Mouse (Mus musculus) retina, postnatal 7 days (tissue): ENCODE results near the gene Syngap1.
"Not testable (repeated sequence)": the region's sequence is repeated elsewhere in the genome, so short reads cannot be mapped to it uniquely, and the experiment has no call there.

Experiments used
- DNase-seq: peaks from one replicate; pipeline ENCODE4 v3.0.0-alpha.2; 2012; ENCODE audit warnings: low read depth, low spot score

Gene Syngap1

DNA sequence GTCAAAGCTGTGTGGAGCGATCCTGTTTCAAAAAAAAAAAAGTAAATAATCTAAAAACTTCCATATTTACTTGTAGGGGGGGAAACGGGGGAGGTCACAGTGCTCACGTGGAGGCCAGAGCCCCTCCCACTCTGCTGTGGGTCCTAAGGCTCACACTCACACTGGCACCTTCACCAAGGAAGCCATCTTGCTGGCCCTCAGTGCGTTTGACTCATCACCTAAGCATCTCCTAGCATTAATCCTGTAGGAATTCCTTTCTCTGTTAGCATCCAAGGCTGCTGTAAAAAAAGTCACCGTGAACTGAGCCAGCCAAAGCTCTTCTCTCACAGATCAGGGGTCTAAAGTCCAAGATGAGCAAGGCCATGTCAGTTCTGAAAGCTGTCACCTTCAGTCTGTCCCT, 15.3 kb downstream of the Syngap1 start:
- DNase-seq = no peak

DNA sequence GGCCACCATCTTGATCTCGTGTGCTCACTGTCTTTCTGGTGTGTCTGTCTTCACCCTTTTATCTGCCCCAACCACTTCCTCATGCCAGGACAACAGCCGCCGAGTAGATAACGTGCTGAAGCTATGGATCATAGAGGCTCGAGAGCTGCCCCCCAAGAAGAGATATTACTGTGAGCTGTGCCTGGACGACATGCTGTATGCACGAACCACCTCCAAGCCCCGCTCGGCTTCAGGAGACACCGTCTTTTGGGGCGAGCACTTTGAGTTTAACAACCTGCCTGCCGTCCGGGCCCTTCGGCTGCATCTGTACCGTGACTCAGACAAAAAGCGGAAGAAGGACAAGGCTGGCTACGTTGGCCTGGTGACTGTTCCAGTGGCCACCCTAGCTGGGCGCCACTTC, 15.8 kb downstream of the Syngap1 start:
- no peak for DNase-seq

DNA sequence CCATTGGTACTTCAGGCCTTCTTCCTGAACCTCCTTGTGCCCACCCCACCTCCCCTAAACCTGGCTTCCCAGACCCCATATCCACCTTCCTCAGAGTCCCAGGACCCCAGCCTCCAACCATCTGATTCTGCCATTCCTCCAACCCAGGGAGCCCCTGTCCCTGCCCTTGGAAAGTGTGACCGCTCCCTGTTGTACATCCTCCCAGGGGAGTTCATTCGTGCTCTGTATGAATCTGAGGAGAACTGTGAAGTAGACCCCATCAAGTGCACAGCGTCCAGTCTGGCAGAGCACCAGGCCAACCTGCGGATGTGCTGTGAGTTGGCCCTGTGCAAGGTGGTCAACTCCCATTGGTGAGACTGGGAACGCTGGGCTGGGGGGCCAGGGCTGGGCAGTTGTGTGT, 16.8 kb downstream of the Syngap1 start:
- no peak for DNase-seq

DNA sequence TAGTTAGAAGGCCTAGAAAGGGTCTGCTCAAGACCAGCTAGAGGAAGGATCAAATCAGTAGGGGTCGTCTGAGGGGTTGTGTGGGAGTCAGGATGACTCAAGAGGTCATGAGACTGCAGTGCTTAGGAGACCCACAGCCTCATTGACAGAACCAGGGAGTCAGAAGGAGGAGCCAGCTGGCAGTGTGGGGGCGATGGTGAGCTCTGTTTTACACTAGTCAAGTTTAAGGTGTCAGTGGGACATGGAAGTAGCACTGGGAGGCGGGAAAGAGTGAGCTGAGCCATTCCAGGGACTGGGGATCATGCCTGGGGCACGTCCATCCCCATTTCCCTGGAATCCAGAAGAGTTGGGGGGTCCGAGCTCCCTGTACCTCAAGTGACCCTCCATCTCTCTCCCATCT, 17.8 kb downstream of the Syngap1 start:
- DNase-seq = no peak

DNA sequence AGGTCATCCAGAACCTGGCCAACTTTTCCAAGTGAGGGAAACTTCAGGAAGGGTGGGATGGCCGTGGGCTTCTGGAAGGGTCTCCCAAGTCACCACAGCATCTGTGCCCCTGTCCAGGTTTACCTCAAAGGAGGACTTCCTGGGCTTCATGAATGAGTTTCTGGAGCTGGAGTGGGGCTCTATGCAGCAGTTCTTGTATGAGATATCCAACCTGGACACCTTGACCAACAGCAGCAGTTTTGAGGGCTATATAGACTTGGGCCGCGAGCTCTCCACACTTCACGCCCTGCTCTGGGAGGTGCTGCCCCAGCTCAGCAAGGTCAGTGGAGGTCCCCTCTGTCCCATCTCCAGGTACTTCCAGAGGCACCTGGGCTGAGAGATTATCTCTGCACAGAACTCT, 18.8 kb downstream of the Syngap1 start:
- no peak for DNase-seq

DNA sequence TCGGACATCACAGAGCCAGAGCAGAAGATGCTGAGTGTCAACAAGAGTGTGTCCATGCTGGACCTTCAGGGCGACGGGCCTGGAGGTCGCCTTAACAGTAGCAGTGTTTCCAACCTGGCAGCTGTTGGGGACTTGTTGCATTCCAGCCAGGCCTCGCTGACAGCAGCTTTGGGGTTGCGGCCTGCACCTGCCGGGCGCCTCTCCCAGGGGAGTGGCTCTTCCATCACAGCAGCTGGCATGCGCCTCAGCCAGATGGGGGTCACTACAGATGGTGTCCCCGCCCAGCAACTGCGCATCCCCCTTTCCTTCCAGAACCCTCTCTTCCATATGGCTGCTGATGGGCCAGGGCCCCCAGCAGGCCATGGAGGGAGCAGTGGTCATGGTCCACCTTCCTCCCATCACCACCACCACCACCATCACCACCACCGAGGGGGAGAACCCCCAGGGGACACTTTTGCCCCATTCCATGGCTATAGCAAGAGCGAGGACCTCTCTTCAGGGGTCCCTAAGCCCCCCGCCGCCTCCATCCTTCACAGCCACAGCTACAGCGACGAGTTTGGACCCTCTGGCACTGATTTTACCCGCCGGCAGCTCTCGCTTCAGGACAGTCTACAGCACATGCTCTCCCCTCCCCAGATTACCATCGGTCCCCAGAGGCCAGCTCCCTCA, 20.7 kb downstream of the Syngap1 start:
- no peak for DNase-seq

DNA sequence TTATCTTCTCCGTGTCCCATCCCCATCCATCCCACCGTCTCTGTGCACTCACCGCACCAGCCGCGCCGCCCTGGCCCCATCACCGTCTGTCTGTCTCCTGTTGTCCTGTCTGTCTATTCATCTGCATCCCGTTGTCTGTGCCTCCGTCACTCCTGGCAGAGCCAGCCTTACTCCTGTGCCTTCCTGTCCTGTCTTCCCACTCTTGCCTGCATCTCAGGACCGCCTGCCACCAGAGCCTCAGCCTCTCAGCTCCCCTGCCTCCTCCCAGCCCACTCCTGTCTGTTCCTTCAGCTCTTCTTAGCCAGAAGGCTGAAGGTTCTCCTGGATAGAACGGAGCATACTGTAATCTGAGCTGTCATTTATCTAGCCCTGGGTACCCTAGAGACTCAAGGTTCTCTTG, 25.9 kb downstream of the Syngap1 start:
- no peak for DNase-seq

DNA sequence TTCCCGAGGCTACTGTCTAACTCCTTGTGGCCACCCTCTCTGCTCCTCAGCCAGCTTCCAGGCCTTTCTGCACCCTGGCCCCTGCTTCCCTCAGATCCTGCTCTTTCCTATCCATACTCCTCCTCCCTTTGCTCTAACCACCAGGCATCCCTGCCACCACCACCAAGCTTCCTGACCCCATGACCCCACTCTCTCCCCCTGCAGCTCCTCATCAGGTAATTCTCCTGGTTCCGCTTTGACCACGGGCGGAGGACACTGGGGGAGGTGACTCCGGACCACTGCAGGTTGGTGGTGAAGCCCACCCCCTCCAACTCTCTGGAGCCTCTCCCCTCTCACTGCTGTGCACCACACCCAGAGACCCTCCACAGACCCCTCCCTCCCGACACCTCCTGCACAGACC, 26.4 kb downstream of the Syngap1 start:
- DNase-seq = no peak

DNA sequence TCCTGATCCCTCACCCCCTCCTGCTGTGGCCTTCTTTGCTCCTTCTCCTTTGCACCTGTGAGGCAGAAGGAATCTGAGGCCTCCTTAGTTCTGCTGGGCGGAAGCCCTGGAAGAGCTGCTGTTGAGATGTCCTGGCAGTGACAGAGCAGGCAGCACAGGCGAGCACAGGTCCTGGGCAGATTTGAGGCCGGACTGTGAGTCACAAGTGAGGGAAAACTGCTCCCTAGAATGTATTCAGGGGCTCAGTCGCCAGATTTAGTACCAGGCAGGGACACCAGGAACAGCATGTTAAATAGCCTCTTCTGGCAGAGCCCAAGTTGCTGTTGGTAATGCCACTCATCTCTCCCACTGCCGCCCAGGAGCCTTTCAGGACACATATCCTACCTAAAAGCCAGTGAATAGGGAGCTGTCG, 27.2 kb downstream of the Syngap1 start:
- no peak for DNase-seq

DNA sequence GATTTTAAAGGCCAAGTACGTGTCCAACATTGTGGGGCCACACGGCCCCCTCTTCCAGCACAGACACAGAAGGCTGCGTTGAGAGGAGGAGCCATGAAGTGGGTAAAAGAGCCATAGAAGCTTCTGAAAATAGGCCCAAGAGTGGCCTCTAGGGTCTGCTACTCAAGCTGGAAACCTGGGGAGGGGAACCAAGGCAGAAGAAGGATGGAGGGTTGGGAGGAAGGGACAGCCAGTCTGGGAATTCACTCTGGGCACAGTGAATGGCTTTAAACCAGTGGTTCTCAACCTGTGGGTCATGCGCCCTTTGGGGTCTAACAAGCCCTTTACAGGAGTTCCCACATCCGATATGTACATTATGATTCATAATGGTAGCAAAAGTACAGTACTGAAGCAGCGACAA, 28.2 kb downstream of the Syngap1 start:
- DNase-seq = no peak

DNA sequence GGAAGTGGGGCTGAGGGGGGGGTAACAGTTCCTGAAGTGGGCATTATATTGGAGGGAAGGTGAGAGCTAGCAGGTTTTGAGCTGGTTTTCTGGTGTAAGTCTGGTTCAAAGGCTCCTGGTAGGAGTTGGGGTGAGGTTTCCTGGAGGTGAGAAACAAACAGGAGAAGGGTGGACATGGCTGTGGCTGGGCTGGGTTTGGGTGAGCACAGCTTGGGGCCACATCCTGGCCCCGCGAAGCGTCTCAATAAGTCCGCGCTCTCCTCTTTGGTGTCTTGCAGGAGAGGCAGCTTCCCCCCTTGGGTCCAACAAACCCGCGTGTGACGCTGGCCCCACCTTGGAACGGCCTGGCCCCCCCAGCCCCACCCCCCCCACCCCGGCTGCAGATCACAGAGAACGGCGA, 29.2 kb downstream of the Syngap1 start:
- DNase-seq = no peak

DNA sequence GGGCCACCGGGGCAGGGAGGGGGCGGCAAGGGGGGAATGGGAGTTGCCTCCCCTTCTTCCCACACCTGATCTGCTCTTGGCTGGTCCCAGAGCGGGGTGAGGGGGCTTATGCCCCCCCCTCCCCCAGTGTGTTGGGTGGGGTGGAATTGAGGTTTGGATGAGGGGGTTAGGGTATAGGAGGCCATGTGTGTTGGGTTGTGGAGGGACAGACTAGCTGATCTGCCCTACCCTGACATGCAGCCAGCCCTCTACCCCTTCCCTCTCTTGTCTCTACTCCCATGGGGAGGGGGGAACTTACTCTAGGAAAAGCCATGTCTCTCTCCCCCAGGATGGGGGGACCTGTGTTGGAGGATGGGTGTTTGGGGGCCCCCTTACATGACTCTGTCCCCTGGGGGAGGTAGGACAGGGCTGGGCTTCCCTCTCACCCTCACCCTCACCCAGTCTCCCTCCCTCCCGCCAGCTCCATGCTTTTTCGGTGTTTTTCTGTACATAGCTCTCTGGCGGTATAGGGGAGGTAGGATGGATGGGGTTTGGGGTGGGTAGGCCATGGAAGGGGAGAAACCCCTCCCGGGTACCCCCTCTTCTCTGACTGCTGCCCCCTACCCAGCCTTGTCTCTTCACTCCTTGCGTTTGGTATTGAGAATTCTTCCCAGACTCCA, 30.3 kb downstream of the Syngap1 start:
- no peak for DNase-seq

DNA sequence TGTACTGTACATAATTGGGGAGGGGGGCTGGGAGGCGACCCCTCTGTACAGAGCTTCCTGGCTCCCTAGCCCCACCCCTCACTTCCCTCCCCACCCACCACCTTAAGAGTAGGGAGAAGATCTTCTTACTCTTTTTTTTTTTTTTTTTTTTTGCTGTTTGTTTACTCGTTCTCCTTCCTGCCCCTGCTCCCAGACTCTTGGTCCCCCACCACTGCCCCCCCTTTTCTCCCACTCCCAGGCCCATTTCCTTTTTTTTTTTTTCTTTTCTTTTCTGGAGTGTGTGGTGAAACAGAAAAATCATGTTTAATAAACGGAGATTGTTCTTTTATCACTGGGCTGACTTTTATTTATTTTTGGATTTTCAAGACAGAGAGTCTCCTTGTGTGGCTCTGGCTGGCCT, 31.1 kb downstream of the Syngap1 start:
- DNase-seq = no peak

DNA sequence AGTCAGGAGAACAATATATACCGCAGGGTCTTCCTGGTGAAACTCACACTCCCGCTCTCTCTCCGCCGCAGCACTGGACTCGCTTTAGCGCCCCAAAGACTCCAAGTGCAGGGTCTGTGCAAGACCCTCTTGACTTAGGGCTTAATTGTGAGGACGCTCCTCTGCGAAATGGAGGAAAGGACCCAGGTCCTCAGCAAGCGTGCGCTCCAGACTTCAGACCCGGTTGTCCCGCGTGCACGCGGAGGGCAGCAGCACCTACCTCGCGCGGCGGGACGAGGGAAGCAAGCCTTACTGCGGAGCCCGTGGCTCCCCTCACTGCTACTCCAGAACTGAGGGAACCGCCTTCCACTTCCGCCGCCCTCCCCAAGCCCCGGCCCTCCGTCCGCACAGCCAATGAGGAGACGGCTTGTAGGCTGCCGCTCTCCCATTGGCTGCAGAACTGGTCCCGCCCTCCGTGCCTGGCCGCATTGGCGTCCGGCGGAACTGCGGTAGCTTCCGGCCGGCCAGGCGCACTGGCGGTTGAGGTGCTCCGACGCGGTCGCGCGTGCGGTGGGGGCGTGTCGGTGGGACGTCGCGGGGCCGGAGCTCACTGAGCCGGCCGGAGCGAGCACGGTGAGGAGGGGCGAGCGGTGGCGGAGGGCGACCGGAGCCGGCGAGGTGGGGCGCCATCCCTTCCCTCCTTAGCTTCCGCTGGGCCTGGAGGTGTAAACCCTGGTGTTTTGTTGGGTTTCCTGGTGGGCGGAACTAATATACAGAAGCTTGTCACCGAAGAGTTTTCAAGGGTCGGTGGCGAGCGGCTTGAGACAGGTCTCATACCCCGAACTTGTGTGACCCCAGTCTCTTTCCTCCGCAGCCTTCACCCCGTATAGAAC, 31.9 kb downstream of the Syngap1 start, which contains the start of gene Zbtb9:
Gene Zbtb9, plus strand, starts transcription at position 465 of the 872 bp plus-strand sequence.
- peak; percentile 88 for DNase-seq

DNA sequence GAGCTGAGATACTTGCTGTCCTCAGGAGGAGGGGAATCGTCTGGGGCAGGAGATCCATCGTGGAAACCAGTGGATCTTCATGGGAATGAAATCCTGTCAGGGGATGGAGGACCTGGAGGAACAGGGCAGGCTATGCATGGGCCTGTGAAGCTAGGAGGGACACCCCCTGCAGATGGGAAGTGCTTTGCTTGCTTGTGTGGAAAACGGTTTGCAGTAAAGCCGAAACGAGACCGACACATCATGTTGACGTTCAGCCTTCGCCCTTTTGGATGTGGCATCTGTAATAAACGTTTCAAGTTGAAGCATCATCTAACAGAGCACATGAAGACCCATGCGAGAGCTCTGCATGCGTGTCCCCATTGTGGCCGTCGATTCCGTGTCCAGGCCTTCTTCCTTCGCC, 33.5 kb downstream of the Syngap1 start:
- DNase-seq = no peak

DNA sequence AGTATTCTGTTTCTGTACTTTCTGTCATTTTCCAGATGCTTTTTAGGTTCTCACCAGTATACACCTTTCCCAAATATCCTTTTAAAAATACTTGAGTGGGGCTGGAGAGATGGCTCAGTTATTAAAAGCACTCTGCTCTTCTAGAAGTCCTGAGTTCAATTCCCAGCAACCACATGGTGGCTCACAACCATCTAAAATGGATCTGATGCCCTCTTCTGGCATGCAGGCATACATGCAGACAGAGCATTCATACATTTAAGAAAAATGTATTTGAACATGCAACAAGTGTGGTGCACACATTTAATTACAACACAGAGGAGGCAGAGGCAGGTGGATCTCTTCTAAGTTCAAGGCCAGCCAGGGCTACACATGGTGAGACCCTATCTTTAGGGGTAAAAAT, 34.4 kb downstream of the Syngap1 start:
- DNase-seq = no peak

DNA sequence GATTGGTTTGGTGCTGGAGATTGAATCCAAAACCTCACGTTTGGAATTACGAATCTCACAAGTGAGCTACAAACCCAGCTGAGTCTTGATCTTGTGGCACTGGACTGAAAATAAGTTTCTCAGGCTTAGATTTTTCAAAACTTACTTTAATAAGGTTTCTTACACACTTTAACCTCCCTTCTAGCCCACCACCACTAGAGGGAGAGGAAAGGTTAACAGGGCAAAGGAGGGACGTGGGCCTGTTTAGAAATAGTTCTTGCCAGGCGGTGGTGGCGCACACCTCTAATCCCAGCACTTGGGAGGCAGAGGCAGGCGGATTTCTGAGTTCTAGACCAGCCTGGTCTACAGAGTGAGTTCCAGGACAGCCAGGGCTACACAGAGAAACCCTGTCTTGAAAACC, 36.3 kb downstream of the Syngap1 start:
- not testable (repeated sequence) for DNase-seq

DNA sequence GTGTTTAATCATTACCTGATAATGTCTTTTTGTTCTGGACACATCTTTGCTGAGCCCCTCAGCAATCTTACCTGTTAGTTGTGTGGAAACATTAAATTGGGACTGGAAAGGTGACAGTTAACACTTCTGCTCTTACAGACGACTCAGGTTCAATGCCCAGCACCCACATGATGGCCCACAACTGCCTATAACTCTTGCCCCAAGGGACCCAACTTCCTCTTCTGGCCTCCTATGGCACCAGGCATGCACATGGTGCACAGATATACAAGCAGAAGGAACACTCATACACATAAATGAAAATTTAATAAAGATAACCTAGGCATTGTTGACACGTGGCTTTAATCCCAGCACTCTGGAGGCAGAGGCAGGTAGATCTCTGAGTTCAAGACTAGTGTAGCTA, 38.4 kb downstream of the Syngap1 start:
- no peak for DNase-seq

DNA sequence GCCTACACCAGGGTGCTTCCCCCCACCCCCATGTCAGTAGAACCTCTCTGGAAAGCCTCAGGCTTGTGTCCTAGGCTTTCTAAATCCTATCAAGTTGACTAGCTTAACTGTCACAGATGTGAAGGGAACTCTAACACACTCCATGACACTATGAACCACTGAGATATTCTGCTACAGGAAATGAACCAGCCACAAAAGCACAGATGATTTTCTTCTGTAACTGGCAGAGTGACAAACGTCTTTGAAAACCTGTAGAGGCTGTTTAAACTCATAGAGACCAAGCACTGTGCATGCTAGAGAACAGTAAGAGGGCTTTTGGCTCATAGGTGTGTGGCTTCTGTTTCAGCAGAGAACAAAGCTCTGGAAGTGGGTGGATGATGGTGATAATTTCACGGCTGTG, 40.0 kb downstream of the Syngap1 start:
- no peak for DNase-seq

DNA sequence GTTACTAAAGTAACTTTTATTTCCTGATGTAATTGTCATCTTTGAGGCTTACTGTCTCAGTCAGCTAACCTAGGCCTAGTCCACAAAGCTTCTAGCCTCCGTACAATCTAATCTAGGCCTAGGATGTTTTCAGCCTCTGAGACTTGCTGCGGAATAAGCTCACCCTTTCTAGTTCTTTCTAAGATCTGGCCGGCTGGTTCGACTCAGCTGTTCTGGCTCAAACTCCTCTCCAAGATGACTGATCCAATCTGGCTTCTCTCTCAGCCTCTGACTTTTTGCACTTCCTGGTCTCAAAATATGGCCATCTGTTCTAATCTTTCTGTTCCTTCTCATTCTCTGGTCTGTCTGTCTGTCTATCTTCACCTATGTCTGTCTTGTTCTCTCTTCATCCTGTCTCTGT, 42.3 kb downstream of the Syngap1 start:
- DNase-seq = no peak

DNA sequence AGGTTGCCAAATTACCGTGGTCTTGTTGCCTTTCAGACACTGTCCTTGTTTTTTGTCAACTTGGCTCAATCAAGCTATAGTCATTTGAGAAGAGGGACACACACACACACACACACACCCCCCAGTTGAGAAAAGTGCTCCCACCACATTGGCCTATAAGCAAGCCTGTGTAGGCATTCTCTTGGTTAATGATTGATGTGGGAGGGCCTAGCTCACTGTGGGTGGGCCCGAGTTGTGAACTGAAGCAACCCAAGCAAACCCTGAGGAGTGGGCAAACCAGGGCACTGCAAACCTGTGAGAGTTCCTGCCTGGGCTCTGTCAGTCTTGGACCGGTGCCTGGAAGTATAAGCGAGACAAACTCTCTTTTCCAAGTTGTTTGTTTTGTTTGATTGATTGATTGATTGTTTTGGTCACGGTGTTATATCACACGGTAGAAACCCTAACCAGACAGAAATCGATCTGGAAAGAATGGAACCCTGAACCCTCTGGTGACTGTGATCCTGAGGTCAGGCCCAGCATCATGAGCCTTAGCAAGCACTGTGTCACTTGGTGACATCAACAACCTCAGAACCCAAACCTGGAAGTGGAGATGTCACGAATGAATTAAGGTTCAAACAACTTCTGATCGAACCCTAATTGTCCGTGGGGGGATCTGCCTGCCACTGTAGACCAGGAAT, 44.6 kb downstream of the Syngap1 start:
- DNase-seq = no peak

DNA sequence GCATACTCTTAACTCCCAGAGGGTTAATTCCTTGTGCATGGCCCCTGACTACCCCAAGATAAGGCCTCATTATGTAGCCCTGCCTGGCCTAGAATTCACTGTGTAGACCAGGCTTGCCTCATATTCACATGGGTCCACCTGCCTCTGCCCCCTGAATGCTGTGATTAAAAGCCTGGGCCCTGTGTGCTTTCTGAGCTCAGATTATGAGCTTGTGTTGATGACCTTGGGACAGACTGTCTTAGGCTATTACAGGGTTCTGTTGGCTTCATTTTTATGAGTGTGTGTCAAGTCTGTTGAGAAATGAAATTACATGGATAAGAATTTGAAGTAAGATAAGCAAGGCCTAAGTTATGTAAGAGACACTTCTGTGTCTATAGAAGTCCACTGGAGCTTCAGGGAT, 49.5 kb downstream of the Syngap1 start:
- DNase-seq = no peak
